In the genomic region with DNA sequence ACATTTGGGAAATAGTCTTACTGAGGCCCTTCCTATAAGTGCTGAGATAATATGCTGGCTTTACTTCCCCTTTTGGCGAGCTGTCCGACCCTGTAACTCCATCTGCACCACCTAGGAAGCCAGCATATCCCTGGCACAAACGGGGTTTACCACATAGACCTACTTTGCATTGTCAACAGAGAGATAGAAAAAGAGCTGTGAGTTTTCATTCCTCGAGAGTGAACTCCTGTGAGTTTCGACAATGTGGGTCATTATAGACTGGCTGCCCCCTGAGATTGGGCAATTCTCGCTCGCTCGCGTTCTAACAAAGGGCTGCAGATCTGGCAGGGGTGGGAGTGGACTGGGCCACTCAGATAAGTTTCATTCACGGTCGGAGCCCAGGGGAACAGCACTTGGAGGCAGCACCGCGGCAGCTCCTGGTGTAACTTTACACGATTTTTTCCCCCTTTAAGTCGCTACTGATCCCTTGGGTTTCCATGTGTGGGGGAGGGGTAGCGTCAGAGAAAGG, we compare ENCODE assay signal across 9 mouse cellular contexts.
DNase-seq lines count a peak whose midpoint lies in the region; ATAC-seq and TF ChIP-seq lines count a peak whose summit lies in the region.
"Had no signal": no experiment of that assay in that cellular context is flagged by ENCODE, and none has a peak within 500 bp of the region (broad histone marks: within the 10 kb centered on the region; RNA-seq: fewer than 3 reads in every experiment).

No protein-coding gene starts in this region.

- WGBS in embryonic facial prominence, embryonic 13.5 days, result 1% methylated on average over 16 of the region's 16 CpGs
- 5% methylated on average over 16 of the region's 16 CpGs for WGBS in hindbrain, embryonic 15.5 days
- WGBS in stomach, postnatal 0 days, result 12% methylated on average over 16 of the region's 16 CpGs

- H3K36me3 ChIP-seq in embryonic facial prominence, embryonic 13.5 days, result no peaks in the 10 kb centered on the region
- no peaks in the 10 kb centered on the region for H3K36me3 ChIP-seq in hindbrain, embryonic 15.5 days
- no peaks in the 10 kb centered on the region for H3K36me3 ChIP-seq in stomach, postnatal 0 days (ENCODE audit: control insufficient read depth, insufficient read depth, low read length)

- H3K27ac ChIP-seq in gastrocnemius, adult 2 months, result no peak overlapping the region
- peak overlapping the region; percentile 1 for H3K27ac ChIP-seq in embryonic facial prominence, embryonic 13.5 days
- H3K27ac ChIP-seq in hindbrain, embryonic 15.5 days (replicated peaks), result no peak overlapping the region
- H3K27ac ChIP-seq in stomach, postnatal 0 days (replicated peaks), result no peak overlapping the region

- H3K27me3 ChIP-seq in embryonic facial prominence, embryonic 13.5 days, result no peaks in the 10 kb centered on the region
- H3K27me3 ChIP-seq in hindbrain, embryonic 15.5 days, result peaks cover 2% of the 10 kb centered on the region; the same call in 1 of the 2 replicates
- no peaks in the 10 kb centered on the region for H3K27me3 ChIP-seq in stomach, postnatal 0 days (ENCODE audit: control insufficient read depth, insufficient read depth, low read length)

- peak overlapping the region; percentile 63 for H3K4me3 ChIP-seq in gastrocnemius, adult 2 months
- H3K4me3 ChIP-seq in embryonic facial prominence, embryonic 13.5 days, result peak overlapping the region; percentile 33
- peak overlapping the region; percentile 29 for H3K4me3 ChIP-seq in hindbrain, embryonic 15.5 days
- peak overlapping the region; percentile 21; the same call in 1 of the 2 replicates for H3K4me3 ChIP-seq in stomach, postnatal 0 days (ENCODE audit: low read depth, low read length)
- H3K4me3 ChIP-seq: erythroblast, embryonic 14.5 days had no signal

- peak overlapping the region; percentile 63 for H3K4me2 ChIP-seq in embryonic facial prominence, embryonic 13.5 days
- peak overlapping the region; percentile 63 for H3K4me2 ChIP-seq in hindbrain, embryonic 15.5 days
- peak overlapping the region; percentile 59 for H3K4me2 ChIP-seq in stomach, postnatal 0 days (replicated peaks; ENCODE audit: low read depth)

- TF ChIP-seq CTCF in gastrocnemius, adult 2 months (IDR thresholded peaks at IDR 0.05), result no peak
- no peak for TF ChIP-seq CTCF in stomach, postnatal 0 days (IDR thresholded peaks at IDR 0.05; ENCODE audit: low read depth)

- H3K9ac ChIP-seq in embryonic facial prominence, embryonic 13.5 days, result peak overlapping the region; percentile 60
- H3K9ac ChIP-seq in hindbrain, embryonic 15.5 days, result peak overlapping the region; percentile 15
- H3K9ac ChIP-seq in stomach, postnatal 0 days (ENCODE audit: low read length), result 0 out of 2 replicates have a peak overlapping the region, but pooled peaks have one; percentile 19

- peaks cover 74% of the 10 kb centered on the region for H3K4me1 ChIP-seq in embryonic facial prominence, embryonic 13.5 days
- H3K4me1 ChIP-seq in hindbrain, embryonic 15.5 days (replicated peaks), result peaks cover 12% of the 10 kb centered on the region
- no peaks in the 10 kb centered on the region for H3K4me1 ChIP-seq in stomach, postnatal 0 days (replicated peaks; ENCODE audit: control insufficient read depth, insufficient read depth)

- no peaks in the 10 kb centered on the region for H3K9me3 ChIP-seq in embryonic facial prominence, embryonic 13.5 days
- H3K9me3 ChIP-seq in hindbrain, embryonic 15.5 days, result no peaks in the 10 kb centered on the region
- no peaks in the 10 kb centered on the region for H3K9me3 ChIP-seq in stomach, postnatal 0 days (ENCODE audit: control insufficient read depth, low read length)

- ATAC-seq in embryonic facial prominence, embryonic 13.5 days (ENCODE audit: insufficient number of reproducible peaks, insufficient read depth, low FRiP score, low TSS enrichment, low read depth), result no peak
- peak; percentile 49; the same call in 1 of the 2 replicates for ATAC-seq in hindbrain, embryonic 15.5 days (ENCODE audit: low FRiP score, low read depth)
- no peak for ATAC-seq in stomach, postnatal 0 days (ENCODE audit: low FRiP score, low TSS enrichment)

- intact Hi-C loops in gastrocnemius, adult 2 months (cut with DNase I), result no loop called here

- DNase-seq in gastrocnemius, adult 2 months, result peak; percentile 19
- DNase-seq in gastrocnemius, adult 18-20 months (ENCODE audit: low spot score), result no peak
- peak; percentile 26 for DNase-seq in lung, postnatal 10 days
- peak; percentile 51 for DNase-seq in stomach, postnatal 0 days (ENCODE audit: low spot score)
- DNase-seq in right cerebral cortex, postnatal 14 days, result no peak
- no peak for DNase-seq in urinary bladder, postnatal 4 days (ENCODE audit: low spot score in 2 of 2)

- TF ChIP-seq EP300 in stomach, postnatal 0 days (optimal IDR thresholded peaks at IDR 0.05), result no peak

Comparison
In these comparisons a context has a peak if more than half of its experiments do, and no peak if none do; other contexts are left out.
1. DNase-seq: peak in gastrocnemius, adult 2 months (single experiment), lung, postnatal 10 days (single experiment) and stomach, postnatal 0 days (single experiment); none in gastrocnemius, adult 18-20 months (single experiment), right cerebral cortex, postnatal 14 days (single experiment) and urinary bladder, postnatal 4 days (0 of 2).
2. Peak in every context shown above with its lines, with median percentiles within 50 percentile points of each other: H3K4me3 ChIP-seq, H3K4me2 ChIP-seq and H3K9ac ChIP-seq.